Mouse (Mus musculus) lung, adult 18-20 months (tissue): Measurements from ENCODE around the gene Sertad2.
A peak's percentile ranks its signal among the peaks of the same experiment; 100 is the strongest.

Experiments
- DNase-seq, 2 experiments: peaks; one replicate each; pipeline ENCODE4 v3.0.0; 2022; ENCODE audit warnings: mixed read lengths in 2 of 2

Sertad2 gene

DNA sequence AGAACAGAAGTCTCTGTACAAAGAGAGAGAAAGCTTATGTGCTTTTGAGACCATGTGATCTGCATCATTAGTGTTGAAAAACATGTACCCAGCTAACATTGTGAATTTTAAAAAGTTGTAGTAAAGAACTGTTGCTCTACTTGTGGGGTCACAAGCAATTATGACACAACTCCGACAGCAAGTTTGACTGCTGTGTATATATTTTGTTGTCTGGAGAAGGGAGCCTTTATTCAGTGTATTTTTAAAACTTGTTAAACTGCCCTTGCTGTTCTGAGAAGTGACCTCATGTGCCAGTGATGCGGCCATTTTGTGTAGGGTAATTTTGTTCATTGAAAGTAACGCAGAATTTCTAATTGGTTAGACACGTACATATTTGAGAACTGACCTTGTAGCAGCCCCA, 61.1 kb downstream of the Sertad2 start:
- no peak for DNase-seq

DNA sequence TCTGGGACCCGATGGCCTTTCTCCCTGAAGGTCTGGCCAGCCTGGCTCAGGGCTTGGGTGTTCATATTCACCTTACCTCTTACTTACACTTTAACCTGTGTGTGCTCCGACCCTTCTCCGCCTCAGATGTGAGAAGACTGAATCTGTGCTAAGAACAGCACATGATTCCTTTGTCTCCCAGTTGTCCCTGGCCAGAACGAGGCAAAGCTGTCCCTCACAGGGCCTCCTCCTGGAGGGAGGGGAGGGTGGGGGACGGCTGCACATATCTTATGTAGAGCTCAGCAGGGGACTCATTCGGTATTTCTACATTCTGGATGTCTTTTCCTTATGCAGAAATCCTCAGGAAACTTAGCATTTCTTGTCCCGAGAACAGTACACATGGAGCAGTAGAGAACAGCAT, 62.6 kb downstream of the Sertad2 start:
- no peak for DNase-seq

DNA sequence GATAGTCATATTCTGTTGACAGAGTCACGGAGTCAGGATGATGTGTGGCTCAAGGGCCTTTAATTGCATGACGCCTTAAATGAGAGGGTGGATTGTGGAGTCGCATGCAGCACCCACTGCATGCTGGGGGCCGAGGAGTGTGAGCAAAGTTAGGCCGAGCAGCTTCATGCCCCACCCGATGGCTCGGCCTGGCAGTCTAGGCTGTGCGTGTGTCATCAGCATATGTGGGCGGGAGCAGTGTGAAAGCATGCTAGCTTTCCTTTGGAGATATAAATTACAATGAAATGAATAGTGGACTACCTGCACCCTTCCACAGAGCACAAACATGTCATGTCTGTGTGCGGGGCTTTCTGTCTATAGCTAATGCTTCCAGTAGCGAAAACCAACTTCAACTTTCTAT, 65.4 kb downstream of the Sertad2 start:
- DNase-seq: no peak

DNA sequence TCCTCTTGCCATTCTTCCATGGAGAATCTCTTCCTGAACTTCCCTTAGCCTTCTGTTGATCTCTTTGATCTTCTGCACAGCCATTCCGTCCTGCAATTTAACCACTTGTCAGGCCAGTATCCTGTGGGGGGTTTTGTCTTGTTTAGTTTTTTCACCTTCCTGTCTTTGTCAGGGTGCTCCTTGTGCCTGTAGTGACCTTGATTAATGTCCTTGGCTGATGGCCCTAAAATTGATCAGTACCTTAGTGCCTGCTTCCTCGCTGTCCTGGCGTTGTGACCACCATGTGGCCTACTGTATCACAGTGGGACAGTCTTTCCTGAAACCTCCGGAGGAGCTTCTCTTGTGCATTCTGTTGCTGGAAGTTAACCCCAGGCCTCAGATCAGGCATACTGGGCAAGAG, 70.2 kb downstream of the Sertad2 start:
- DNase-seq: no peak

DNA sequence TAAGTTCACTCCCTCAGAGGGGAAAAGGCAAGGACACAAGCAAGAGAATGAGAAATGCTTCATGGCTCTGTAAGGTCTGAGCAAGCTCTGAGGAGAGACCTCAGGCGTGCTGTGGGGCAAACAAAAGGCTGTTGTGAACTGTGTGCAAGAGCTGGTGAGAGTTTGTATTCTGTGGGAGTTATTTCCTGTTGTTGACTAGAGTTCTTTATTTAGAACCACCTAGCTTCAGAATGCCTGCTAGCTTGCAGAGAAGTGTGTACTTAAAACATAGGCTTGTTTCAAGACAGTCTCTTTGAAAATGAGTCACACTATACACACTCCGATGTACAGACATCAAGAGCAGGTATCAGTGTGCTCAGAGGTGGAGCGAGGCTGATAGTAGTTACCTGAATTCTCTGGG, 73.0 kb downstream of the Sertad2 start:
- peak; percentile 20 to 28 for DNase-seq

DNA sequence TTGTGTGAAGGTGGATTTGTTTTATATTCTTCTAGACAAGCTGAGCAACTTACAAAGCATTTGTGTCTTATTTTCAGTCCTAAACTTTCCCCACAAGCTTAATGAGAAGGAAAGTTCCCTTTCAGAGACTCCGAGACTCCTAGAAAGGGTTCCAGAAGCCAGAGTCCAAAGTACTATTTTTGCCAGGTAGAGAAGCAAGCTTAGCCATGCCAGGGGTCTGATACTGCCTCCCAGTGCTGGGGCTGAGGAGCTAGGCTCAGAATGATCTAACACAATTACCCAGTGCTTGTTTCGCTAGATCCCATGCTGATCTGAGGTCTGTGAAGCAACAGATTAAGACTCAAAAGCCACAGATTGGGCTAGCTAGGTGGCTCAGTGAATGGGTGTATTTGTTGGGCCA, 84.1 kb downstream of the Sertad2 start:
- DNase-seq: no peak

- no peak for DNase-seq
Observed at GRCm38 (mm10) chr11:20628216-20628615, 85.2 kb downstream of the Sertad2 start.

DNA sequence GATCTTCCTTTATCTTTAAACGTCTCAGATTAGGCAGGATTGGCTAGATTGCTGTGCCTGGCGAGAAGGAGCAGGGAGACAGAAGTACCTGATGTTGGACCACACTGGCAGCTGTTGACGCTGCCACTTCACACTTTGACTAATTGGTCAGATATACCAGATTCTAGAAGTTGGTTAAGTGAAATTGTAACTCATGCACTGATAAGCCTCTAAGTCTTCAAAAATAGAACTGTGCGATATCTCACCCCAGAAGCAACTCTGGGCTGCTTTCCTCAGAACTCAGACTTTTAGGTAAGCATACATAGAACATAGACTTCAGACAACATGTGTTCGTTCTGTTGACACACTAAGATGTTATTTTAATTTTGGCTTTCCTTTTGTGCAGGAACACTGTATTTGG, 86.6 kb downstream of the Sertad2 start:
- no peak for DNase-seq

GRCm38 (mm10) chr11:20631026-20631940, 88.2 kb downstream of the Sertad2 start:
- DNase-seq: peak; percentile 98

DNA sequence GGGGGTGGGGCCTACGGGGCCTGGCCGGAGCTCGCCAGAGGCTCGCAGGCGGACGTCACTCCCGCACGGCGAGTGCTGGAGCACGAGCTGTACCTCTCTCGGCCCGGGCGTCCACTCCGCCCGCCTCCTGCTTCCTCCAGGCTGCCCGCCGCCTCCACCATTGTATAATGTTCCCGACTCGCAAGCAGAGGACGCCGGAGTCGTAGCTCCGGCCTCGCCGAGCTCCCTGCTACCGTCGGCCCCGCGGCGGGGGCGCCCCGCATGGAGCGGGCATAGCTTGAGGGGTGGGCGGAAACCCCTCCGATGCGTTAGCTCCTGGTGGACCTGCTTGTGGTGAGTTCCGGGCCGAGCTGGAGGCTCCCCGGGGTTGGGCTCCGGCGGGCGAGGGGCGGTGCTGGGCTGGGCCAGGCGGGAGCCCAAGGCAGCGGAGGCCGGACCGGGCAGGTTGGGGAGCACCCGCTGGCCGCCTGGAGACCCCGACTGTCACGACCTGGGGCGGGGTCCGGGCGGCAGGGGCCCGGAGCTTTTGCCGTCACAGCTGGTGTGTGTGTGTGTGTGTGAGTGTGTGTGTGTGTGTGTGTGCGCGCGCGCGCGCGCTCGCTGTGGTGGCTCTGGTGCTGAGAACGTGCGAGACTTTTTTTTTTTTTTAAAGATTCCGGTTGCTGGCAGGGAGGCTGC, 89.0 kb downstream of the Sertad2 start:
- DNase-seq: no peak

- peak; percentile 63 to 74 for DNase-seq
Observed at GRCm38 (mm10) chr11:20632619-20632965, 89.5 kb downstream of the Sertad2 start.

DNA sequence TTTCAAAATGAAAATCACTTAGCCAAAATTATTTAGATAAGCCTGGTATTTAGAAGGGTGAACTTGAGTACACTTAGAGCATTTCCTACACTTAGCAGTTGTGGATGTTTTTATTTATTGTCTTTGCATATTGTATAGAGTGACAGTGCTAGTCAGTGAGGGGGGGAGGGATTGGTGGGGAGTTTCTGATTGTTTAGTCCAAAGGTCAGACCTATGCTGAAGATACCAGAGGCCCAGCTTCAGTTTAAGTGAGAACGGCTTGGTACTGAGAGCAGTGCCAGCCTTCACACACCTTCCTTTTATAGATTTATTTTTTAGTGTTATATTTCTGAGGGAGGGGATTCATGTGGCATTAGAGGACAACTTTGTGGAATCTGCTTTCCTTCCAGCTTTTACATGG, 91.5 kb downstream of the Sertad2 start:
- DNase-seq: no peak

GRCm38 (mm10) chr11:20635646-20636045, 92.6 kb downstream of the Sertad2 start:
- peak; percentile 54 to 63 for DNase-seq

DNA sequence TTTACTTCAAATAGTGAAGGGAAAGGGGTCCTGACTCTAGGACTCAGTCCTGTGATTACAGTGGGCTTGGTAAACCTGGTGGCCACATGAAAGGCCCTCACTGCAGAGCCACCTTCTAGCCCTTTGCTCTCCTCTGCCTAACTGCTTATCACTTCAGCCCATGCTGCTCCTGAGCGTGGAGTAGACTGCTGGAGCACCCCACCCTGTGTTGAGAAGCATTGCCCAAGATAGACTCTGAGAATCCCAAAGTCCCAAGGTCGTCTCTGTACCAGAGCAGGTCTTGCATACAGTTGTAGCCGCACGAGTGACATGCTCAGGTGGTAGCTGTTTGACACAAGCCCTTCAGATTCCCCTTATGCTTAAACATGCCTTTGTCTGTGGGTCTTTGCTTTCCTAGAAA, 93.1 kb downstream of the Sertad2 start:
- DNase-seq: no peak

GRCm38 (mm10) chr11:20637060-20637459, 94.0 kb downstream of the Sertad2 start:
- no peak for DNase-seq

- peak; percentile 67 to 79 for DNase-seq
Observed at GRCm38 (mm10) chr11:20638841-20639240, 95.8 kb downstream of the Sertad2 start.

DNA sequence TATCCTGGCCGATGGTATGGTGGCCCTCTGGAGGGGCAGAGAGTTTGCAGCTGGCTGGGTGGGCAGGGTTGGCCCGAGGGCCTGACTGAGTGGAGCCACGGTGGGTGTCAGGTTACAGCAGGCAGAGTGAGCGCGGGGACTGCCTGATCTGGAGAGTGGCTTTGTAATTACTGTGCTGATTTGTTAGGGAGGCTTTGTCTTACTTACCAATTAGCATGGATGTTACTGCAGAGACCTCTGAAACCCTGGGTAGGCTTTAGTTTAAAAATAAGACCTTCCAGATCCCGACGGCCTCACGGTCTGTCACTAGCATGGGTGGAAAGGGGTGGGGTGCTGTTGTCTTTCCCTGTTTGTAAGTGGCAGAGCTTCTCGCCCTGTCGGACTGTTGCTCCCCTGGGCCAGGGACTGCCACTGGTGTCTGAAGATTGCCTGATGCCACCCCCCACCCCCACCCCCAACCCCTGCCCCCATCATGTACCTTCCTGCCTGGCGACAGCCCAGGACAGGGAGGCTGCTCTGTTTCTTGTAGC, 96.9 kb downstream of the Sertad2 start:
- peak; percentile 40 to 59 for DNase-seq

- no peak for DNase-seq
Observed at GRCm38 (mm10) chr11:20642321-20642720, 99.3 kb downstream of the Sertad2 start.

DNA sequence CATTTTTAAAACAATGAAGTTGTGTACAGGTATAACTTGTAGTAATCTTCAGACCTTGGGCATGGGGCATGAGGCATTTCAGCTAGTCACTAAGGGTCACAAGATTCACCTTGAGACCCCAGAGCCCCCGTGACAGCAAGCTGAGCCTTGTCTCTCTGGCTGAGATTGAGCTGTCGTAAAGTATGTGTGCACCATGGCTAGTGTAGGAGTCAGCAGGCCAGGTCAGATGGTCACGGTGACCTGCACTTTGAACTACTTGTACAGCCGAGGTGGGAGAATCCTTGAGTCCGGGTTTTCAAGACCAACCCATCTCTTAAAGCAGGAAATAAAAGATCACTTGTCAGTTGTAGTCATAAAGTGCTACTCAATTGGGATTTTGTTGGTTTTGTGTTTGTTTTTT, 100.1 kb downstream of the Sertad2 start:
- no peak for DNase-seq

GRCm38 (mm10) chr11:20644166-20644565, 101.1 kb downstream of the Sertad2 start:
- no peak for DNase-seq

DNA sequence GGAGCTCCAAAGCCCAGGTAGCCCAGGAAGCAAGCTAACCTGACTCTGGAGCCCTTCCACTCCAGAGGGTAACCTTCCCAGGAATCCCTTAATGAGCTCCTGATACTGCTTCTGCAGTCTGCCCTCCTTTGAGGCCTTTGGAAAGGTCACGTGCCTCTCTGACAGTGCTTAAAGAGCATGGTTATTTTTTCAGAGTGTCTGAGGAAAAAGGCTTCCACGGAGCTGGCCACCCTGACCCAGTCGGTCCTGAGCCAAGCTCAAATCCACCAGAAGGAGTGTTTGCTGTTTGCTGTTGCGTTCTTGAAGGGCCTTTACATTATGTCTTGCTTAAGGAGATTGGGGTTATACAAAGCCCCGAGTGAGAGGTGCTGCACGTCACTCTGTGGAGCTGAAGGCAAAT, 101.8 kb downstream of the Sertad2 start:
- DNase-seq: no peak

DNA sequence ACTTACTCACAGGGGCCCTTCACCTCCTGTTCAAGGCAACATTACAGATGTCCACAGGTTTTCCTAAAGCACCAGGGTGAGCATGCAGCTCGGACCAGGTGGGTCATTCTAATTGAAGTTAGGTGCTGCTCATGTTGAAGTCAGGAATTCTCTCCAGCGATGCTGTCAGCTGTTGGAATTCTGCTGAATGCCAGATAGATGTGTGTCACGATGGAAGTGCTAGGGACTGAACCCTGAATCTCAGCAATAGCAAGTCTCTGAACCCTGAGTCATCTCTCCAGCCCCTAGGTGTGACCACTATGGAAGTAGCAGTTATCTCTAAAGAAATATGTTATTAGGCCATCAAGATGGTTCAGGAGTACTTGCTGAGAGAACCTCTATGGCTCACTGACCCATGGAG, 102.5 kb downstream of the Sertad2 start:
- no peak for DNase-seq

GRCm38 (mm10) chr11:20646142-20646541, 103.1 kb downstream of the Sertad2 start:
- no peak for DNase-seq
